ENCODE assay signal across 7 mouse cellular contexts in genomic region chr6:92665530-92665989, GRCm38 (mm10). TPM values are rescaled to one million over a fixed set of nuclear protein-coding genes. Genes with fewer than 3 reads are reported as not detected.
DNase-seq lines count a peak whose midpoint lies in the region; ATAC-seq and TF ChIP-seq lines count a peak whose summit lies in the region.

No protein-coding gene starts in this region.

- H3K36me3 ChIP-seq in midbrain, embryonic 16.5 days (ENCODE audit: control insufficient read depth, insufficient read depth, low read length): no peaks in the 10 kb centered on the region

- no peak for TF ChIP-seq POLR2A in cerebellum, adult 2 months (IDR thresholded peaks at IDR 0.05; ENCODE audit: borderline replicate concordance, insufficient read depth, low read length)

- peak; percentile 16; the same call in 1 of the 2 replicates for ATAC-seq in midbrain, embryonic 16.5 days

- peak; percentile 57; the same call in 1 of the 2 replicates for TF ChIP-seq CTCF in cerebellum, adult 2 months (IDR thresholded peaks at IDR 0.05; ENCODE audit: borderline replicate concordance, insufficient read depth, low read depth, low read length)

- H3K4me1 ChIP-seq in cerebellum, adult 2 months (ENCODE audit: control insufficient read depth, insufficient read depth, low read length): no peaks in the 10 kb centered on the region
- peaks cover 21% of the 10 kb centered on the region for H3K4me1 ChIP-seq in midbrain, embryonic 16.5 days (ENCODE audit: control insufficient read depth, insufficient read depth, low read length)

- H3K4me2 ChIP-seq in midbrain, embryonic 16.5 days (ENCODE audit: low read length): peak overlapping the region; percentile 17; the same call in 1 of the 2 replicates

- H3K27ac ChIP-seq in cerebellum, adult 2 months (ENCODE audit: insufficient read depth, low read length): no peak overlapping the region; the same call in 1 of the 2 replicates
- H3K27ac ChIP-seq in midbrain, embryonic 16.5 days (ENCODE audit: low read length): no peak overlapping the region; the same call in 1 of the 2 replicates

- H3K9me3 ChIP-seq in midbrain, embryonic 16.5 days (replicated peaks; ENCODE audit: control insufficient read depth, low read length, poor library complexity, severe bottlenecking): no peaks in the 10 kb centered on the region

- peak overlapping the region; percentile 42; the same call in 1 of the 2 replicates for H3K9ac ChIP-seq in midbrain, embryonic 16.5 days (ENCODE audit: low read depth, low read length)

- intact Hi-C loops in left cerebral cortex, postnatal 10 days (cut with DNase I): loop anchor here (5.0 kb wide), 2 partner anchors 133 to 188 kb away; no protein-coding TSS in a partner anchor

- 0% methylated on average over 1 of the region's 1 CpGs for WGBS in cerebellum, adult 2 months
- WGBS in midbrain, embryonic 16.5 days: 0% methylated on average over 1 of the region's 1 CpGs

- no peak overlapping the region for H3K4me3 ChIP-seq in cerebellum, adult 2 months (replicated peaks; ENCODE audit: insufficient read depth, low read depth, low read length)
- H3K4me3 ChIP-seq in midbrain, embryonic 16.5 days (ENCODE audit: low read depth, low read length): no peak overlapping the region

- peak; percentile 60 to 92 for DNase-seq in adrenal gland, adult (ENCODE audit: inconsistent age in 2 of 2, low spot score in 1 of 2)
- DNase-seq in cerebellum, adult 2 months: peak; percentile 55 to 61
- DNase-seq in gastrocnemius, adult 18-20 months (ENCODE audit: low spot score): peak; percentile 55
- peak; percentile 46 for DNase-seq in hindlimb bud, embryonic 11.5 days (ENCODE audit: extremely low spot score, low read depth, low spot score)
- peak; percentile 71 to 76 for DNase-seq in left cerebral cortex, postnatal 10 days (ENCODE audit: extremely low spot score in 1 of 2, low spot score in 2 of 2)
- peak; percentile 51 for DNase-seq in urinary bladder, postnatal 25 days (ENCODE audit: low spot score)

- peaks cover 1% of the 10 kb centered on the region; the same call in 1 of the 2 replicates for H3K27me3 ChIP-seq in cerebellum, adult 2 months (ENCODE audit: control insufficient read depth, insufficient read depth, low read length)
- no peaks in the 10 kb centered on the region for H3K27me3 ChIP-seq in midbrain, embryonic 16.5 days (ENCODE audit: control insufficient read depth, insufficient read depth, low read depth, low read length)

RNA-seq across cellular contexts. Expression of gene Prickle2, which starts 40.4 kb away (rescaled TPM):
- 11.3 and 12.7 TPM in 2 replicates for polyA plus RNA-seq in cerebellum, adult 2 months (2012; rRNA removed)
- total RNA-seq in gastrocnemius, adult 18-20 months (2021): 1 to 10 TPM; 1.1 to 1.6 TPM
- total RNA-seq in left cerebral cortex, postnatal 10 days (2021): 100 to 1,000 TPM; 168 to 172 TPM
- polyA plus RNA-seq in midbrain, embryonic 16.5 days (2015; fragmentation: Nextera tagmentation; extraction: Ambion mirVana): 15.9 and 16.5 TPM in 2 replicates

Comparison
In these comparisons a context has a peak if more than half of its experiments do, and no peak if none do; other contexts are left out.
1. RNA of gene Prickle2, which starts 40.4 kb away (total RNA-seq): 168 to 172 TPM in left cerebral cortex, postnatal 10 days; 1.1 to 1.6 TPM in gastrocnemius, adult 18-20 months; every median in the first group is over 10 times any median in the second.
2. Peak in every context shown above with its lines, with median percentiles within 50 percentile points of each other: DNase-seq.